Mouse (Mus musculus): Measurements from ENCODE around the gene Ywhaq.

- TF ChIP-seq CTCF (IDR thresholded peaks at IDR 0.05; ENCODE audit: borderline replicate concordance, extremely low read depth, insufficient read depth, insufficient read length): no peak
- no peak for TF ChIP-seq POLR2A (IDR thresholded peaks at IDR 0.05; ENCODE audit: borderline replicate concordance, extremely low read depth, insufficient read depth, insufficient read length, poor library complexity, severe bottlenecking)
These were observed 14.5 kb upstream of the Ywhaq start for GRCm38 (mm10) chr12:21431950-21432349.
